Mouse (Mus musculus) small intestine, adult 2 months (tissue): ENCODE measurements around the gene Mien1. TPM values are rescaled to one million over a fixed set of nuclear protein-coding genes. Genes with fewer than 3 reads are reported as not detected.

Experiments used
- H3K27ac ChIP-seq: fragments of 200-500 bp; 2 replicates; pipeline ENCODE4 v1.5.1; 2012; ENCODE audit warnings: low read depth, low read length, control low read depth, inconsistent platforms; ENCODE audit not compliant: insufficient read depth
- H3K27me3 ChIP-seq: fragments of 200-500 bp; 2 replicates; pipeline ENCODE4 v1.6.1; 2012; ENCODE audit warnings: mild to moderate bottlenecking, moderate library complexity, low read length, inconsistent platforms; ENCODE audit not compliant: control insufficient read depth, insufficient read depth
- H3K36me3 ChIP-seq: fragments of 200-500 bp; 2 replicates; pipeline ENCODE4 v1.6.1; 2012; ENCODE audit warnings: mild to moderate bottlenecking, low read length, control low read depth, inconsistent platforms; ENCODE audit not compliant: control insufficient read depth, insufficient read depth
- H3K4me1 ChIP-seq: fragments of 200-500 bp; 2 replicates; pipeline ENCODE4 v1.6.1; 2012; ENCODE audit warnings: low read length, inconsistent platforms, mixed read lengths; ENCODE audit not compliant: control insufficient read depth, insufficient read depth, insufficient read length
- H3K4me3 ChIP-seq: fragments of 200-500 bp; 2 replicates; pipeline ENCODE4 v1.5.1; 2012; ENCODE audit warnings: low read depth, mild to moderate bottlenecking, control low read depth, inconsistent platforms, low read length, moderate library complexity
- CTCF ChIP-seq: fragments of 200-500 bp; IDR thresholded peaks from 2 replicates; pipeline ENCODE4 v1.5.1; 2012; ENCODE audit warnings: low read depth, mild to moderate bottlenecking, control low read depth, inconsistent platforms, low read length, moderate library complexity, mixed read lengths; ENCODE audit not compliant: insufficient replicate concordance, insufficient read length; ENCODE audit errors: extremely low read depth
- POLR2A ChIP-seq: fragments of 200-500 bp; IDR thresholded peaks from 2 replicates; pipeline ENCODE4 v1.6.1; 2012; ENCODE audit warnings: low read depth, mild to moderate bottlenecking, control low read depth, inconsistent platforms, low read length, moderate library complexity
- WGBS: fragments of 180-500 bp; shearing (Covaris S2); methylation state at CpG from one replicate; pipeline ENCODE4 v1.1.7; 2018; 5-methylcytosine and 5-hydroxymethylcytosine counted together
- polyA plus RNA-seq: library from polyadenylated mRNA; depleted of rRNA; stranded (reverse); fragments of >200 nt; gene quantifications from 2 replicates; pipeline ENCODE4 v1.2.3, GENCODE M21; 2012

Gene Mien1
- polyA plus RNA-seq, 1 experiment = 37.7 TPM

GRCm38 (mm10) chr11:98472696-98473095 lies 33.9 kb upstream of the Mien1 start:
- 0 out of 2 replicates have a peak, but pooled peaks cover 5% of the 10 kb centered on the region for H3K27me3 ChIP-seq
- no peak overlapping the region for H3K4me3 ChIP-seq
- peak overlapping the region; percentile 17 for H3K27ac ChIP-seq
- no peaks in the 10 kb centered on the region for H3K36me3 ChIP-seq
- WGBS = 48% methylated on average over 4 of the region's 4 CpGs
- no peak for TF ChIP-seq CTCF
- no peak for TF ChIP-seq POLR2A
- H3K4me1 ChIP-seq = peaks cover 14% of the 10 kb centered on the region

- 0 out of 2 replicates have a peak, but pooled peaks cover 5% of the 10 kb centered on the region for H3K27me3 ChIP-seq
- H3K36me3 ChIP-seq = no peaks in the 10 kb centered on the region
- no peak overlapping the region for H3K4me3 ChIP-seq
- TF ChIP-seq POLR2A (no peak), CTCF (no peak)
- 61% methylated on average over 6 of the region's 6 CpGs for WGBS
- H3K27ac ChIP-seq = peak overlapping the region; percentile 2; the same call in 1 of the 2 replicates
- peaks cover 14% of the 10 kb centered on the region for H3K4me1 ChIP-seq
Observed at GRCm38 (mm10) chr11:98470795-98471194, 32.0 kb upstream of the Mien1 start.

- Histone ChIP-seq H3K4me3 (no peak overlapping the region), H3K27me3 (0 out of 2 replicates have a peak, but pooled peaks cover 5% of the 10 kb centered on the region), H3K4me1 (peaks cover 14% of the 10 kb centered on the region), H3K27ac (peak overlapping the region; percentile 4; the same call in 1 of the 2 replicates), H3K36me3 (no peaks in the 10 kb centered on the region)
- no peak for TF ChIP-seq POLR2A
- TF ChIP-seq CTCF = no peak
- WGBS = 31% methylated on average over 22 of the region's 22 CpGs
Observed at GRCm38 (mm10) chr11:98469761-98470714, 31.2 kb upstream of the Mien1 start.

- TF ChIP-seq CTCF = no peak
- no peak for TF ChIP-seq POLR2A
- no peaks in the 10 kb centered on the region for H3K36me3 ChIP-seq
- H3K27me3 ChIP-seq = no peaks in the 10 kb centered on the region
- H3K27ac ChIP-seq = peak overlapping the region; percentile 42; the same call in 1 of the 2 replicates
- no peak overlapping the region for H3K4me3 ChIP-seq
- H3K4me1 ChIP-seq = no peaks in the 10 kb centered on the region
- WGBS = 67% methylated on average over 6 of the region's 6 CpGs
Observed at GRCm38 (mm10) chr11:98464516-98464915, 25.7 kb upstream of the Mien1 start.

- Histone ChIP-seq H3K27me3 (no peaks in the 10 kb centered on the region), H3K4me1 (no peaks in the 10 kb centered on the region), H3K36me3 (no peaks in the 10 kb centered on the region), H3K27ac (peak overlapping the region; percentile 42; the same call in 1 of the 2 replicates), H3K4me3 (no peak overlapping the region)
- WGBS = 73% methylated on average over 9 of the region's 9 CpGs
- TF ChIP-seq POLR2A (no peak), CTCF (no peak)
Observed at GRCm38 (mm10) chr11:98463911-98464310, 25.1 kb upstream of the Mien1 start.

- WGBS = 86% methylated on average over 6 of the region's 6 CpGs
- TF ChIP-seq POLR2A (no peak), CTCF (no peak)
- H3K4me1 ChIP-seq = peaks cover 5% of the 10 kb centered on the region; the same call in 1 of the 2 replicates
- H3K4me3 ChIP-seq = no peak overlapping the region
- H3K27ac ChIP-seq = no peak overlapping the region
- no peaks in the 10 kb centered on the region for H3K36me3 ChIP-seq
- no peaks in the 10 kb centered on the region for H3K27me3 ChIP-seq
Observed at GRCm38 (mm10) chr11:98462255-98462654, 23.5 kb upstream of the Mien1 start.

GRCm38 (mm10) chr11:98461109-98461720 lies 22.4 kb upstream of the Mien1 start:
- TF ChIP-seq CTCF (no peak), POLR2A (no peak)
- peaks cover 8% of the 10 kb centered on the region for H3K4me1 ChIP-seq
- no peaks in the 10 kb centered on the region for H3K27me3 ChIP-seq
- H3K4me3 ChIP-seq = no peak overlapping the region
- 0 out of 2 replicates have a peak overlapping the region, but pooled peaks have one; percentile 19 for H3K27ac ChIP-seq
- WGBS = 36% methylated on average over 6 of the region's 6 CpGs
- no peaks in the 10 kb centered on the region for H3K36me3 ChIP-seq
